Mouse (Mus musculus) liver, embryonic 12.5 days (tissue): ENCODE data around the gene Pmpcb. TPM values are rescaled to one million over a fixed set of nuclear protein-coding genes. Genes with fewer than 3 reads are reported as not detected.

ENCODE experiments used
- ATAC-seq: fragments of 200-750 bp; cut with Nextera tagmentation; 2 replicates; pipeline ENCODE4 v1.8.0; 2017; ENCODE audit warnings: moderate number of reproducible peaks, mild to moderate bottlenecking, moderate library complexity
- H3K27ac ChIP-seq: fragments of 300-500 bp; sonication (generic); 2 replicates; pipeline ENCODE4 v1.5.1; 2016; ENCODE audit warnings: mild to moderate bottlenecking
- H3K27me3 ChIP-seq: fragments of 300-500 bp; sonication (generic); replicated peaks from 2 replicates; pipeline ENCODE4 v1.6.1; 2016; ENCODE audit warnings: mild to moderate bottlenecking, moderate library complexity
- H3K36me3 ChIP-seq: fragments of 300-500 bp; sonication (generic); 2 replicates; pipeline ENCODE4 v1.6.1; 2016; ENCODE audit warnings: mild to moderate bottlenecking, moderate library complexity
- H3K4me1 ChIP-seq: fragments of 300-500 bp; sonication (generic); 2 replicates; pipeline ENCODE4 v1.6.1; 2016
- H3K4me2 ChIP-seq: fragments of 300-500 bp; sonication (generic); 2 replicates; pipeline ENCODE4 v1.6.1; 2016; ENCODE audit warnings: mild to moderate bottlenecking, moderate library complexity
- H3K4me3 ChIP-seq: fragments of 300-500 bp; sonication (generic); 2 replicates; pipeline ENCODE4 v1.5.1; 2016; ENCODE audit warnings: mild to moderate bottlenecking, moderate library complexity
- H3K9ac ChIP-seq: fragments of 300-500 bp; sonication (generic); 2 replicates; pipeline ENCODE4 v1.6.1; 2016; ENCODE audit warnings: mild to moderate bottlenecking, moderate library complexity
- H3K9me3 ChIP-seq: fragments of 300-500 bp; sonication (generic); replicated peaks from 2 replicates; pipeline ENCODE4 v1.6.1; 2016; ENCODE audit warnings: mild to moderate bottlenecking, moderate library complexity
- WGBS: fragments of 180-500 bp; shearing (Covaris S2); methylation state at CpG from one replicate; pipeline ENCODE4 v1.1.7; 2016; ENCODE audit not compliant: insufficient replicate concordance; 5-methylcytosine and 5-hydroxymethylcytosine counted together
- polyA plus RNA-seq: library from polyadenylated mRNA; unstranded; fragments of >200 nt; fragmentation: Nextera tagmentation; extraction: Ambion mirVana; gene quantifications from 2 replicates; pipeline ENCODE4 v1.2.1, GENCODE M21; 2016

Gene Pmpcb
- polyA plus RNA-seq, 1 experiment from 2014 or later, result 49.2 TPM

GRCm38 (mm10) chr5:21784161-21785052 lies 47.5 kb downstream of the Pmpcb start:
- WGBS, result 1% methylated on average over 51 of the region's 51 CpGs
- H3K4me2 ChIP-seq, result peak overlapping the region; percentile 97

GRCm38 (mm10) chr5:21785053-21785452 lies 48.1 kb downstream of the Pmpcb start, which contains the start of the genes Dnajc2 and Psmc2:
Gene Dnajc2 (minus strand): TSS chr5:21785251.
Gene Psmc2 (plus strand): TSS chr5:21785283.
- peaks cover 50% of the 10 kb centered on the region for H3K36me3 ChIP-seq
- under 1% methylated on average over 37 of the region's 37 CpGs for WGBS

More at GRCm38 (mm10) chr5:21784161-21785052, 47.5 kb downstream of the Pmpcb start:
- Histone ChIP-seq H3K27ac (peak overlapping the region; percentile 79), H3K27me3 (no peaks in the 10 kb centered on the region), H3K4me3 (peak overlapping the region; percentile 99), H3K36me3 (peaks cover 50% of the 10 kb centered on the region), H3K4me1 (peaks cover 33% of the 10 kb centered on the region), H3K9ac (peak overlapping the region; percentile 90), H3K9me3 (no peaks in the 10 kb centered on the region)
- peak; percentile 53 for ATAC-seq

DNA sequence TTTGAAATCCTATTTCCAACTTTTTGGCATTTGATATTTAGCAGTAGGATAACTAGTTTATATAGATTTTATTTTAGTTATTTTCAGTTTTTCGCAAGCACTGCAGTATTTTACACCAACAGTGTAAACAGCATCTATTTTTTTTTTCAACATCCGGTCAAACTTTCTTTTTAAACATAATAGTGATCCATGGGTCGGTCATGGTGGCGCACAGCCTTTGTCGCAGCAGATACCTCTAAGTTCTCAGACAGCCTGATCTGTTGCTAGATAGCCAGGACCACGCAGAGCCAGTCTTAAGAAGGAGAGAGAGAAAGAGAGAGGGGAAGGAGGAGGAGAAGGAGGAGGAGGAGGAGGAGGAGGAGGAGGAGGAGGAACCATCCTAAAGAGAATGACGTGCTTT lies 48.8 kb downstream of the Pmpcb start:
- H3K9ac ChIP-seq, result peak overlapping the region; percentile 94
- peak overlapping the region; percentile 99 for H3K4me3 ChIP-seq
- peaks cover 43% of the 10 kb centered on the region for H3K4me1 ChIP-seq
- peaks cover 48% of the 10 kb centered on the region for H3K36me3 ChIP-seq
- peak overlapping the region; percentile 97 for H3K4me2 ChIP-seq
- H3K27ac ChIP-seq, result peak overlapping the region; percentile 94
- H3K27me3 ChIP-seq, result no peaks in the 10 kb centered on the region
- no peaks in the 10 kb centered on the region for H3K9me3 ChIP-seq
- WGBS, result 53% methylated on average over 7 of the region's 7 CpGs
- no peak for ATAC-seq

More at GRCm38 (mm10) chr5:21785053-21785452, 48.1 kb downstream of the Pmpcb start, which contains the start of the genes Dnajc2 and Psmc2:
- H3K4me3 ChIP-seq, result peak within 1 kb of the TSS; percentile 99
- no peaks in the 10 kb centered on the region for H3K27me3 ChIP-seq
- peak within 1 kb of the TSS; percentile 94 for H3K9ac ChIP-seq
- no peaks in the 10 kb centered on the region for H3K9me3 ChIP-seq
- peak; percentile 91 for ATAC-seq
- H3K27ac ChIP-seq, result peak within 1 kb of the TSS; percentile 94
- peaks cover 40% of the 10 kb centered on the region for H3K4me1 ChIP-seq
- peak within 1 kb of the TSS; percentile 97 for H3K4me2 ChIP-seq

GRCm38 (mm10) chr5:21786258-21787185 lies 49.6 kb downstream of the Pmpcb start:
- ATAC-seq, result peak; percentile 81
- WGBS, result 2% methylated on average over 51 of the region's 51 CpGs
- Histone ChIP-seq H3K9me3 (no peaks in the 10 kb centered on the region), H3K4me2 (peak overlapping the region; percentile 97), H3K27me3 (no peaks in the 10 kb centered on the region), H3K27ac (peak overlapping the region; percentile 94), H3K36me3 (peaks cover 46% of the 10 kb centered on the region), H3K9ac (peak overlapping the region; percentile 94), H3K4me3 (peak overlapping the region; percentile 99), H3K4me1 (peaks cover 43% of the 10 kb centered on the region)

GRCm38 (mm10) chr5:21787186-21788105 lies 50.5 kb downstream of the Pmpcb start:
- Histone ChIP-seq H3K9ac (peak overlapping the region; percentile 94), H3K4me1 (peaks cover 43% of the 10 kb centered on the region)
- 23% methylated on average over 11 of the region's 11 CpGs for WGBS

DNA sequence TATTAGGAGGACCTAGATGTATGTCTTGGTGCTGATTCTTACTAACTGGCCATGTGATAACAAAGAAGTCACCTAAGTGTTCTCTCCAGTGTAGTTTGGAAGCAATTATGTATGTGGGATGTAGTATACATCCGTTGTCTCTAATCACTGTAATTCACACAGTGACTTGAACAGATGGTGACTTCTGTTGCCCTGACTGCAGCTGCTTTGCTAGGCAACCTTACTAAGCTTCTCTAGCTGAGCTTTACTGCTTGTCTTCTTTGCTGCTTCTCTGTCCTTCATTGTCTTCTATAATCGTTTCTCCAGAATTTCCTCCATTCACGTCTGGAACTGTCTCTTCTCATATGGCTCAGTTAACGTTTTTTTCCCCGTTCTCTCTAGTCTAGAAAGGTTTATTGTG lies 52.1 kb downstream of the Pmpcb start:
- ATAC-seq, result no peak
- no peak overlapping the region for H3K4me3 ChIP-seq
- H3K4me1 ChIP-seq, result peaks cover 41% of the 10 kb centered on the region
- peak overlapping the region; percentile 97 for H3K4me2 ChIP-seq
- no peaks in the 10 kb centered on the region for H3K27me3 ChIP-seq
- no peaks in the 10 kb centered on the region for H3K9me3 ChIP-seq
- WGBS, result 65% methylated on average over 5 of the region's 5 CpGs
- H3K9ac ChIP-seq, result no peak overlapping the region
- H3K36me3 ChIP-seq, result peaks cover 39% of the 10 kb centered on the region
- H3K27ac ChIP-seq, result no peak overlapping the region

More at GRCm38 (mm10) chr5:21787186-21788105, 50.5 kb downstream of the Pmpcb start:
- Histone ChIP-seq H3K9me3 (no peaks in the 10 kb centered on the region), H3K4me3 (peak overlapping the region; percentile 99), H3K36me3 (peaks cover 46% of the 10 kb centered on the region), H3K4me2 (peak overlapping the region; percentile 97), H3K27ac (peak overlapping the region; percentile 94), H3K27me3 (no peaks in the 10 kb centered on the region)
- no peak for ATAC-seq

GRCm38 (mm10) chr5:21792166-21792565 lies 55.2 kb downstream of the Pmpcb start:
- H3K27ac ChIP-seq, result no peak overlapping the region
- no peak overlapping the region for H3K4me2 ChIP-seq
- no peak for ATAC-seq
- H3K4me1 ChIP-seq, result peaks cover 32% of the 10 kb centered on the region
- no peaks in the 10 kb centered on the region for H3K27me3 ChIP-seq
- no peaks in the 10 kb centered on the region for H3K9me3 ChIP-seq
- peaks cover 61% of the 10 kb centered on the region for H3K36me3 ChIP-seq
- no peak overlapping the region for H3K9ac ChIP-seq
- no peak overlapping the region for H3K4me3 ChIP-seq

GRCm38 (mm10) chr5:21802907-21803306 lies 66.0 kb downstream of the Pmpcb start:
- Histone ChIP-seq H3K4me3 (no peak overlapping the region), H3K9ac (no peak overlapping the region), H3K27me3 (no peaks in the 10 kb centered on the region), H3K4me1 (no peaks in the 10 kb centered on the region), H3K9me3 (no peaks in the 10 kb centered on the region), H3K4me2 (no peak overlapping the region), H3K36me3 (peaks cover 66% of the 10 kb centered on the region), H3K27ac (no peak overlapping the region)
- ATAC-seq, result no peak
- 97% methylated on average over 9 of the region's 9 CpGs for WGBS

DNA sequence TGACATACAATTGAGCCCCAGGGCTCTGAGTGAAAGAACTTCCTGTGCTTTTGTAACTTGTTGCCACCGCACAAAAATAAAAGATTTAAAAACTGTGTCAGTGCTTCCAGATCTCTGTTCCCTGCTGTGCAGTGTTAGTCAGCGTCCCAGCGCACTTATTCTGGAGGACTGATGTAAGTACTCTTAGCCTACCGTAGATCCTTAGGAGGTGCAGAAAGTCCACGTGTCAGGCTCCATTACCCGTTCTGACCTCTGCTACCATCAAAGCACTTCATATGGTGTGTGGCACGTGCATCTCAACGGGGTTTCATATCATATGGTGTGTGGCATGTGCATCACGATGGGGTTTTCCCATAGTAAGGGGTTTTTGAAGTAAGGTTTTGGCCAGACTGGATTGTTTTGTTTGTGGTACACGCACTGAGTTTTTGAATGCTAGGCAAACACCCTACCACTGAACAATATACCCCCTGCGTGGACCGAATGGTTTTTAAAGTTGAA lies 66.8 kb downstream of the Pmpcb start:
- no peak overlapping the region for H3K4me3 ChIP-seq
- H3K36me3 ChIP-seq, result peaks cover 58% of the 10 kb centered on the region
- no peak overlapping the region for H3K9ac ChIP-seq
- H3K4me1 ChIP-seq, result no peaks in the 10 kb centered on the region
- no peak overlapping the region for H3K27ac ChIP-seq
- no peak overlapping the region for H3K4me2 ChIP-seq
- WGBS, result 91% methylated on average over 12 of the region's 12 CpGs
- H3K9me3 ChIP-seq, result no peaks in the 10 kb centered on the region
- H3K27me3 ChIP-seq, result no peaks in the 10 kb centered on the region
- no peak for ATAC-seq

GRCm38 (mm10) chr5:21804837-21805236 lies 67.9 kb downstream of the Pmpcb start:
- no peak overlapping the region for H3K4me2 ChIP-seq
- H3K36me3 ChIP-seq, result peaks cover 48% of the 10 kb centered on the region
- H3K27me3 ChIP-seq, result no peaks in the 10 kb centered on the region
- no peak overlapping the region for H3K27ac ChIP-seq
- H3K4me3 ChIP-seq, result no peak overlapping the region
- no peak overlapping the region for H3K9ac ChIP-seq
- no peaks in the 10 kb centered on the region for H3K4me1 ChIP-seq
- no peak for ATAC-seq
- no peaks in the 10 kb centered on the region for H3K9me3 ChIP-seq
- WGBS, result 57% methylated on average over 4 of the region's 4 CpGs
